Mouse (Mus musculus): ENCODE results near the gene Olfr281. TPM values are rescaled to one million over a fixed set of nuclear protein-coding genes. Genes with fewer than 3 reads are reported as not detected.
A peak's percentile ranks its signal among the peaks of the same experiment; 100 is the strongest.

The Olfr281 gene
- polyA plus RNA-seq, 1 experiment: not detected

DNA sequence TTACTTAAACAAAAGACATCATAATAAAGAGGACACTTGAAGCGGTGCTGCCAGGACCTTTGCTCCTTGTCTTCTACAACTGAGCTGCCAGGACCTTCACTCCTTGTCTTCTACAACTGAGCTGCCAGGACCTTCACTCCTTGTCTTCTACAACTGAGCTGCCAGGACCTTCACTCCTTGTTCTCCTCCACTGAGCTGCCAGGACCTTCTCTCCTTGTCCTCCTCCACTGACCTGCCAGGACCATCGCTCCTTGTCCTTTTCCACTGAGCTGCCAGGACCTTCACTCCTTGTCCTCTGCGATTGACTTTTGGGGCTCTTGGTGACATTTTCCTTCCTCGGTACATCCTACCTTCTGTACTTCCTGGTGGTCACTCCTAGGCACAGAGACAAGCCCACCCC is 3.9 kb upstream of the Olfr281 start:
- Histone ChIP-seq H3K27ac (ENCODE audit: insufficient read depth, low read length) (no peak overlapping the region), H3K4me3 (ENCODE audit: extremely low read depth, insufficient read depth, insufficient read length) (no peak overlapping the region), H3K36me3 (ENCODE audit: control insufficient read depth, insufficient read depth, low read length) (no peaks in the 10 kb centered on the region), H3K4me1 (ENCODE audit: control insufficient read depth, insufficient read depth, insufficient read length) (no peaks in the 10 kb centered on the region), H3K27me3 (ENCODE audit: control insufficient read depth, insufficient read depth, low read length) (no peaks in the 10 kb centered on the region)
- DNase-seq (ENCODE audit: low read depth in 1 of 2, low spot score in 2 of 2): no peak
- TF ChIP-seq POLR2A (IDR thresholded peaks at IDR 0.05; ENCODE audit: low read depth, low read length): no peak
- no peak for TF ChIP-seq CTCF (IDR thresholded peaks at IDR 0.05; ENCODE audit: extremely low read depth, insufficient read depth, insufficient read length, insufficient replicate concordance)
- 66% methylated on average over 4 of the region's 4 CpGs for WGBS

GRCm38 (mm10) chr15:98469596-98469995 is 17.2 kb downstream of the Olfr281 start, which contains the start of gene OR5BS1P:
Gene OR5BS1P (plus strand): TSS chr15:98469896.
- H3K27ac ChIP-seq (ENCODE audit: insufficient read depth, low read length): no peak within 1 kb of the TSS
- no peak for DNase-seq (ENCODE audit: low read depth in 1 of 2, low spot score in 2 of 2)
- H3K36me3 ChIP-seq (ENCODE audit: control insufficient read depth, insufficient read depth, low read length): no peaks in the 10 kb centered on the region
- H3K4me3 ChIP-seq (ENCODE audit: extremely low read depth, insufficient read depth, insufficient read length): no peak within 1 kb of the TSS
- H3K4me1 ChIP-seq (ENCODE audit: control insufficient read depth, insufficient read depth, insufficient read length): no peaks in the 10 kb centered on the region
- no peaks in the 10 kb centered on the region for H3K27me3 ChIP-seq (ENCODE audit: control insufficient read depth, insufficient read depth, low read length)
- WGBS: 92% methylated on average over 4 of the region's 4 CpGs
- TF ChIP-seq POLR2A (IDR thresholded peaks at IDR 0.05; ENCODE audit: low read depth, low read length) (no peak), CTCF (IDR thresholded peaks at IDR 0.05; ENCODE audit: extremely low read depth, insufficient read depth, insufficient read length, insufficient replicate concordance) (no peak)

- TF ChIP-seq POLR2A (IDR thresholded peaks at IDR 0.05; ENCODE audit: low read depth, low read length) (no peak), CTCF (IDR thresholded peaks at IDR 0.05; ENCODE audit: extremely low read depth, insufficient read depth, insufficient read length, insufficient replicate concordance) (no peak)
- WGBS: 90% methylated on average over 13 of the region's 13 CpGs
- DNase-seq (ENCODE audit: low read depth in 1 of 2, low spot score in 2 of 2): no peak
- no peaks in the 10 kb centered on the region for H3K4me1 ChIP-seq (ENCODE audit: control insufficient read depth, insufficient read depth, insufficient read length)
- H3K27ac ChIP-seq (ENCODE audit: insufficient read depth, low read length): no peak overlapping the region
- H3K27me3 ChIP-seq (ENCODE audit: control insufficient read depth, insufficient read depth, low read length): no peaks in the 10 kb centered on the region
- no peaks in the 10 kb centered on the region for H3K36me3 ChIP-seq (ENCODE audit: control insufficient read depth, insufficient read depth, low read length)
- no peak overlapping the region for H3K4me3 ChIP-seq (ENCODE audit: extremely low read depth, insufficient read depth, insufficient read length)
These were observed 19.2 kb downstream of the Olfr281 start for GRCm38 (mm10) chr15:98471539-98471938.

GRCm38 (mm10) chr15:98474958-98475357 is 22.6 kb downstream of the Olfr281 start:
- Histone ChIP-seq H3K27ac (ENCODE audit: insufficient read depth, low read length) (no peak overlapping the region), H3K4me1 (ENCODE audit: control insufficient read depth, insufficient read depth, insufficient read length) (no peaks in the 10 kb centered on the region; the same call in 1 of the 2 replicates), H3K36me3 (ENCODE audit: control insufficient read depth, insufficient read depth, low read length) (no peaks in the 10 kb centered on the region), H3K4me3 (ENCODE audit: extremely low read depth, insufficient read depth, insufficient read length) (no peak overlapping the region), H3K27me3 (ENCODE audit: control insufficient read depth, insufficient read depth, low read length) (no peaks in the 10 kb centered on the region)
- DNase-seq (ENCODE audit: low read depth in 1 of 2, low spot score in 2 of 2): no peak
- TF ChIP-seq CTCF (IDR thresholded peaks at IDR 0.05; ENCODE audit: extremely low read depth, insufficient read depth, insufficient read length, insufficient replicate concordance): no peak
- no peak for TF ChIP-seq POLR2A (IDR thresholded peaks at IDR 0.05; ENCODE audit: low read depth, low read length)
- 78% methylated on average over 10 of the region's 10 CpGs for WGBS

DNA sequence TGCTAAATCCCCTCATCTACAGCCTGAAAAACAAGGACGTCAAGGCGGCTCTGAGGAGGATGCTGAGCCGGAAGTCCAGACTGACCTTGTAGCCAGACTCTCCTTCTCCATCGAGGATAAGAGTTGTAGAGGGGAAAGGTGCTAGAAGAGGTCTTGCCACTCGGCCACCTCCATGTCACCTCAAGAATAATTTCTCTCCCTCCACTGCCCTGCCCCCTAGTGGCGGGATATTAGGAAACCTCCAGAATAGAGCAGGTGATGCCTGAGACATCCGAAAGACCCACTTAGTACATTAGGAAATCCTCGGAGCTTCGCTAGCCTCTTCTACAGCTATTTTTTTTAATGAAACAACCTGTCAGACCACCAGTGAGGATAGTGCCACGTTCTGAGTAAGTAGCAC is 23.0 kb downstream of the Olfr281 start:
- no peaks in the 10 kb centered on the region for H3K27me3 ChIP-seq (ENCODE audit: control insufficient read depth, insufficient read depth, low read length)
- TF ChIP-seq CTCF (IDR thresholded peaks at IDR 0.05; ENCODE audit: extremely low read depth, insufficient read depth, insufficient read length, insufficient replicate concordance) (peak; percentile 35; the same call in 1 of the 2 replicates), POLR2A (IDR thresholded peaks at IDR 0.05; ENCODE audit: low read depth, low read length) (no peak)
- DNase-seq (ENCODE audit: low read depth in 1 of 2, low spot score in 2 of 2): peak in 1 of 2 experiments; percentile 61
- H3K36me3 ChIP-seq (ENCODE audit: control insufficient read depth, insufficient read depth, low read length): no peaks in the 10 kb centered on the region
- 48% methylated on average over 10 of the region's 10 CpGs for WGBS
- no peak overlapping the region for H3K4me3 ChIP-seq (ENCODE audit: extremely low read depth, insufficient read depth, insufficient read length)
- no peak overlapping the region for H3K27ac ChIP-seq (ENCODE audit: insufficient read depth, low read length)
- no peaks in the 10 kb centered on the region; the same call in 1 of the 2 replicates for H3K4me1 ChIP-seq (ENCODE audit: control insufficient read depth, insufficient read depth, insufficient read length)

GRCm38 (mm10) chr15:98476281-98476680 is 23.9 kb downstream of the Olfr281 start:
- Histone ChIP-seq H3K36me3 (ENCODE audit: control insufficient read depth, insufficient read depth, low read length) (no peaks in the 10 kb centered on the region), H3K27me3 (ENCODE audit: control insufficient read depth, insufficient read depth, low read length) (no peaks in the 10 kb centered on the region), H3K4me1 (ENCODE audit: control insufficient read depth, insufficient read depth, insufficient read length) (no peaks in the 10 kb centered on the region; the same call in 1 of the 2 replicates), H3K4me3 (ENCODE audit: extremely low read depth, insufficient read depth, insufficient read length) (no peak overlapping the region), H3K27ac (ENCODE audit: insufficient read depth, low read length) (no peak overlapping the region)
- 79% methylated on average over 5 of the region's 5 CpGs for WGBS
- TF ChIP-seq POLR2A (IDR thresholded peaks at IDR 0.05; ENCODE audit: low read depth, low read length) (no peak), CTCF (IDR thresholded peaks at IDR 0.05; ENCODE audit: extremely low read depth, insufficient read depth, insufficient read length, insufficient replicate concordance) (no peak)
- no peak for DNase-seq (ENCODE audit: low read depth in 1 of 2, low spot score in 2 of 2)

DNA sequence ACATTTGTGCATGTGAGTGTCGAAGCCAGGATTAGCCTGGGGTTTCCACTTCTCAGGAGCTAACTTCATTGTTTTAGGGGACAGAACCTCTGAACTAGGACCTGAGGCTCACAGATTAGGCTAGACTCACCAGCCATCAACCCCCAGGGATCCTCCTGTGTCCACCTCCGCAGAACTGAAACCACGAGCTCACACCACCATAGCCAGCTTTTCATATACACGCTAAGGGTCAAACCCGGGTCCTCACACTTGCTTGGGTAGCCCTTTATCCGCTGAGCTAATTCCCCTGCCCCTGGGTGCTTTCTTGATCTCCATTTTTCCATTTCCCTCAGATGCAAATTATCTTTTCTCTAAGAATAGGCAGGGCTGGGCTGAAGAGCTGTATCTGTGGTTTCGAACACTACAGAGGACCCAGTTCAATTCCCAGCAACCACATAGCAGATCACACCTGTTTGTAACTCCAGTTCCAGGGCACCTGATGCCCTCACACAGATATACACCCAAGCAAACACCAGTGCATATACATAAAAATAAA is 27.2 kb downstream of the Olfr281 start:
- Histone ChIP-seq H3K4me3 (ENCODE audit: extremely low read depth, insufficient read depth, insufficient read length) (no peak overlapping the region), H3K4me1 (ENCODE audit: control insufficient read depth, insufficient read depth, insufficient read length) (peaks cover 10% of the 10 kb centered on the region; the same call in 1 of the 2 replicates), H3K27me3 (ENCODE audit: control insufficient read depth, insufficient read depth, low read length) (no peaks in the 10 kb centered on the region), H3K27ac (ENCODE audit: insufficient read depth, low read length) (no peak overlapping the region; the same call in 1 of the 2 replicates), H3K36me3 (ENCODE audit: control insufficient read depth, insufficient read depth, low read length) (no peaks in the 10 kb centered on the region)
- TF ChIP-seq POLR2A (IDR thresholded peaks at IDR 0.05; ENCODE audit: low read depth, low read length): no peak
- TF ChIP-seq CTCF (IDR thresholded peaks at IDR 0.05; ENCODE audit: extremely low read depth, insufficient read depth, insufficient read length, insufficient replicate concordance): no peak
- no peak for DNase-seq (ENCODE audit: low read depth in 1 of 2, low spot score in 2 of 2)
- WGBS: 33% methylated on average over 7 of the region's 7 CpGs
